Mouse (Mus musculus): ENCODE data around the gene Ugdh.

DNA sequence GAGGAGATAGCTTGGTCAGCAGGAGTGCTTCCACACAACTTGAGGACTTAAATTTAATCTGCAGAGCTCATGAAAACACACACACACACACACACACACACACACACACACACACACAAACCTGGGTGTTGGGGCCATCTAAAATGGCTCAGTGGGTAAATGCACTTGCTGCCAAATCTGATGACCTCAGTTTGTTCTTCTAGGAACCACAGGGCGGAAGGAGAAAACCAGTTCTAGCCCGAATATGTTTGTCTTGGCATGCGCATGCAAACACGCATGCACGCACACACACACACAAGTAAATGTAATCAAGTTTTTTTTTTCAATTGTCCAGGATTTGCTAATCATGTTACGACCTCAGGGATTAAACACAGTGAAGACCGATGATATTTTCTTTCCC is 64.2 kb downstream of the Ugdh start:
- no peak for TF ChIP-seq HCFC1 (IDR thresholded peaks at IDR 0.05; ENCODE audit: borderline replicate concordance, insufficient read depth, low read length)
- no peak for TF ChIP-seq CHD2 (IDR thresholded peaks at IDR 0.05; ENCODE audit: low read depth, low read length)
- no peak for TF ChIP-seq ZNF384 (IDR thresholded peaks at IDR 0.05; ENCODE audit: low read depth, low read length)
- no peak for TF ChIP-seq ZC3H11A (IDR thresholded peaks at IDR 0.05; ENCODE audit: borderline replicate concordance, low read depth, low read length)

Data from ES-E14 (cell line).